Mouse (Mus musculus) lung, postnatal 0 days (tissue): ENCODE results near the gene Gm13287. TPM values are rescaled to one million over a fixed set of nuclear protein-coding genes. Genes with fewer than 3 reads are reported as not detected.
"Not testable (repeated sequence)": the region's sequence is repeated elsewhere in the genome, so short reads cannot be mapped to it uniquely, and the experiment has no call there.

Experiments
- ATAC-seq: fragments of 200-750 bp; cut with Nextera tagmentation; 2 replicates; pipeline ENCODE4 v1.8.0; 2017; ENCODE audit warnings: moderate library complexity
- DNase-seq: peaks from one replicate; pipeline ENCODE4 v3.0.0-alpha.2; 2016; ENCODE audit warnings: low spot score
- H3K27ac ChIP-seq: fragments of 300-500 bp; sonication (generic); 2 replicates; pipeline ENCODE4 v1.5.1; 2014; ENCODE audit warnings: antibody characterized with exemption, mild to moderate bottlenecking, low read length, mixed read lengths
- H3K27me3 ChIP-seq: fragments of 300-500 bp; sonication (generic); replicated peaks from 2 replicates; pipeline ENCODE4 v1.6.1; 2014; ENCODE audit warnings: low read length, mixed read lengths; ENCODE audit not compliant: insufficient read depth
- H3K36me3 ChIP-seq: fragments of 300-500 bp; sonication (generic); 2 replicates; pipeline ENCODE4 v1.6.1; 2014; ENCODE audit warnings: low read length, mixed read lengths; ENCODE audit not compliant: insufficient read depth
- H3K4me1 ChIP-seq: fragments of 300-500 bp; sonication (generic); 2 replicates; pipeline ENCODE4 v1.6.1; 2014; ENCODE audit warnings: antibody characterized with exemption, low read depth, low read length, mixed read lengths; ENCODE audit not compliant: insufficient read depth
- H3K4me2 ChIP-seq: fragments of 300-500 bp; sonication (generic); replicated peaks from 2 replicates; pipeline ENCODE4 v1.6.1; 2014; ENCODE audit warnings: low read depth, mild to moderate bottlenecking, low read length, moderate library complexity, mixed read lengths
- H3K4me3 ChIP-seq: fragments of 300-500 bp; sonication (generic); 2 replicates; pipeline ENCODE4 v1.5.1; 2014; ENCODE audit warnings: low read depth, low read length
- H3K9ac ChIP-seq: fragments of 300-500 bp; sonication (generic); replicated peaks from 2 replicates; pipeline ENCODE4 v1.6.1; 2014; ENCODE audit warnings: low read depth, mild to moderate bottlenecking
- H3K9me3 ChIP-seq: fragments of 300-500 bp; sonication (generic); 2 replicates; pipeline ENCODE4 v1.6.1; 2016; ENCODE audit warnings: low read length, mixed read lengths
- CTCF ChIP-seq: IDR thresholded peaks from 2 replicates; pipeline ENCODE4 v1.5.1; 2016; ENCODE audit warnings: antibody characterized with exemption, mild to moderate bottlenecking
- WGBS: fragments of 180-500 bp; shearing (Covaris S2); extraction: QIAGEN DNeasy Blood & Tissue Kit; methylation state at CpG from one replicate; pipeline ENCODE4 v1.1.7; 2014; 5-methylcytosine and 5-hydroxymethylcytosine counted together
- polyA plus RNA-seq: library from polyadenylated mRNA; unstranded; fragments of >200 nt; fragmentation: Nextera tagmentation; extraction: Ambion mirVana; gene quantifications from 2 replicates; pipeline ENCODE4 v1.2.1, GENCODE M21; 2015

The Gm13287 gene
- not detected in 2 replicates for polyA plus RNA-seq

- no CpG with 5 or more reads among the region's 29 CpGs for whole genome bisulfite sequencing
- not testable (repeated sequence) for H3K27me3 ChIP-seq, DNase-seq, H3K4me3 ChIP-seq, H3K36me3 ChIP-seq, H3K27ac ChIP-seq, H3K4me1 ChIP-seq, H3K9ac ChIP-seq, H3K4me2 ChIP-seq, H3K9me3 ChIP-seq, ATAC-seq
These were observed at the start of gene Gm13287 for GRCm38 (mm10) chr4:88802954-88803353. TSS of gene Gm13287 (plus strand) at chr4:88803254.

GRCm38 (mm10) chr4:88754818-88755340 is 48.2 kb upstream of the Gm13287 start, which contains the start of gene Gm13271:
TSS of gene Gm13271 (plus strand) at chr4:88754868.
- not testable (repeated sequence) for H3K27ac ChIP-seq, H3K4me1 ChIP-seq, H3K27me3 ChIP-seq, H3K36me3 ChIP-seq, ATAC-seq, DNase-seq, H3K4me2 ChIP-seq, H3K9me3 ChIP-seq, H3K9ac ChIP-seq, H3K4me3 ChIP-seq
- 73% methylated on average over 12 of the region's 15 CpGs for WGBS
- TF ChIP-seq CTCF: peak; percentile 23; the same call in 1 of the 2 replicates

GRCm38 (mm10) chr4:88756581-88757513 is 46.2 kb upstream of the Gm13287 start:
- Histone ChIP-seq H3K27ac (peak overlapping the region; percentile 86), H3K4me3 (peak overlapping the region; percentile 40), H3K9ac (peak overlapping the region; percentile 23), H3K4me2 (peak overlapping the region; percentile 48)
- not testable (repeated sequence) for H3K4me1 ChIP-seq, H3K36me3 ChIP-seq, H3K27me3 ChIP-seq, H3K9me3 ChIP-seq, ATAC-seq
- WGBS: 6% methylated on average over 28 of the region's 31 CpGs
- peak; percentile 13 for DNase-seq

- TF ChIP-seq CTCF: peak; percentile 73
- peak; percentile 96 for DNase-seq
- H3K36me3 ChIP-seq, H3K4me1 ChIP-seq, H3K27me3 ChIP-seq, H3K9me3 ChIP-seq: not testable (repeated sequence)
- peak overlapping the region; percentile 23; the same call in 1 of the 2 replicates for H3K9ac ChIP-seq
- 1% methylated on average over 17 of the region's 21 CpGs for WGBS
- peak; percentile 100 for ATAC-seq
- peak overlapping the region; percentile 40 for H3K4me3 ChIP-seq
- peak overlapping the region; percentile 86 for H3K27ac ChIP-seq
- H3K4me2 ChIP-seq: peak overlapping the region; percentile 48
These were observed 45.4 kb upstream of the Gm13287 start for GRCm38 (mm10) chr4:88757628-88758031.

- not testable (repeated sequence) for H3K27me3 ChIP-seq, DNase-seq, H3K4me3 ChIP-seq, ATAC-seq, H3K4me2 ChIP-seq, H3K9ac ChIP-seq, H3K27ac ChIP-seq, H3K36me3 ChIP-seq, H3K9me3 ChIP-seq, H3K4me1 ChIP-seq
- 88% methylated on average over 9 of the region's 9 CpGs for WGBS
These were observed 44.3 kb upstream of the Gm13287 start for GRCm38 (mm10) chr4:88758751-88759150.

GRCm38 (mm10) chr4:88759610-88760268 is 43.3 kb upstream of the Gm13287 start, which contains the start of gene Gm13283:
TSS of gene Gm13283 (plus strand) at chr4:88760119.
- not testable (repeated sequence) for H3K27me3 ChIP-seq, H3K9me3 ChIP-seq, ATAC-seq, H3K36me3 ChIP-seq, H3K4me2 ChIP-seq, DNase-seq, H3K27ac ChIP-seq, H3K4me1 ChIP-seq, H3K9ac ChIP-seq
- peak within 1 kb of the TSS; percentile 25; the same call in 1 of the 2 replicates for H3K4me3 ChIP-seq
- 17% methylated on average over 8 of the region's 14 CpGs for WGBS
